Mouse (Mus musculus): ENCODE measurements around the gene Plin3. TPM values are rescaled to one million over a fixed set of nuclear protein-coding genes. Genes with fewer than 3 reads are reported as not detected.

Plin3 gene
- polyA plus RNA-seq (2021), result 82.5 TPM

- CTCF ChIA-PET, result interaction anchor here (1.1 to 4.3 kb wide), 3 partner anchors 14 to 57 kb away, joined by 4 to 18 read pairs (median 5); no protein-coding TSS in a partner anchor
- no peaks in the 10 kb centered on the region for H3K27me3 ChIP-seq
- DNase-seq (ENCODE audit: low read depth, low spot score) (no peak), ATAC-seq (no peak)
- in situ Hi-C loops (cut with MboI; ENCODE audit: low pct_unique_long_range_greater_than_20kb), result no loop called here
- no peak for TF ChIP-seq CTCF (IDR thresholded peaks at IDR 0.05)
- POLR2A ChIA-PET, result interaction anchor here (1.7 kb wide), 1 partner anchor 10 kb away, joined by 6 read pairs; the partner anchor contains the start of gene Uhrf1
Observed at GRCm38 (mm10) chr17:56292531-56293222, at the start of gene Plin3. Gene Plin3 (minus strand): TSS chr17:56292873.

- POLR2A ChIA-PET, result no interaction called here
- in situ Hi-C loops (cut with MboI; ENCODE audit: low pct_unique_long_range_greater_than_20kb), result no loop called here
- DNase-seq (ENCODE audit: low read depth, low spot score) (no peak), ATAC-seq (no peak)
- H3K27me3 ChIP-seq, result no peaks in the 10 kb centered on the region
- CTCF ChIA-PET, result interaction anchor here (2.3 to 4.4 kb wide), 3 partner anchors 10 to 17 kb away, joined by 6 to 30 read pairs (median 14); no protein-coding TSS in a partner anchor
- TF ChIP-seq CTCF (IDR thresholded peaks at IDR 0.05), result no peak
Observed at GRCm38 (mm10) chr17:56340717-56341116, 48.0 kb upstream of the Plin3 start.

GRCm38 (mm10) chr17:56338909-56339308 lies 46.2 kb upstream of the Plin3 start:
- POLR2A ChIA-PET, result no interaction called here
- no peaks in the 10 kb centered on the region for H3K27me3 ChIP-seq

GRCm38 (mm10) chr17:56337791-56338190 lies 45.1 kb upstream of the Plin3 start:
- ATAC-seq (no peak), DNase-seq (ENCODE audit: low read depth, low spot score) (no peak)
- H3K27me3 ChIP-seq, result no peaks in the 10 kb centered on the region
- ChIA-PET CTCF (interaction anchor here (1.1 to 4.2 kb wide), 3 partner anchors 9 to 47 kb away, joined by 3 to 14 read pairs (median 3); no protein-coding TSS in a partner anchor), POLR2A (no interaction called here)
- no peak for TF ChIP-seq CTCF (IDR thresholded peaks at IDR 0.05)
- in situ Hi-C loops (cut with MboI; ENCODE audit: low pct_unique_long_range_greater_than_20kb), result no loop called here

More at GRCm38 (mm10) chr17:56338909-56339308, 46.2 kb upstream of the Plin3 start:
- no peak for TF ChIP-seq CTCF (IDR thresholded peaks at IDR 0.05)
- CTCF ChIA-PET, result interaction anchor here (1.0 to 4.4 kb wide), 7 partner anchors 8 to 122 kb away, joined by 3 to 30 read pairs (median 4); no protein-coding TSS in a partner anchor
- in situ Hi-C loops (cut with MboI; ENCODE audit: low pct_unique_long_range_greater_than_20kb), result no loop called here
- no peak for ATAC-seq
- DNase-seq (ENCODE audit: low read depth, low spot score), result no peak

GRCm38 (mm10) chr17:56337190-56337589 lies 44.5 kb upstream of the Plin3 start:
- in situ Hi-C loops (cut with MboI; ENCODE audit: low pct_unique_long_range_greater_than_20kb), result no loop called here
- POLR2A ChIA-PET, result interaction anchor here (0.7 kb wide), 1 partner anchor 131 kb away, joined by 4 read pairs; no protein-coding TSS in a partner anchor
- no peak for DNase-seq (ENCODE audit: low read depth, low spot score)
- CTCF ChIA-PET, result interaction anchor here (1.1 kb wide), 1 partner anchor 46 kb away, joined by 3 read pairs; no protein-coding TSS in a partner anchor
- ATAC-seq, result no peak
- TF ChIP-seq CTCF (IDR thresholded peaks at IDR 0.05), result peak; percentile 79
- no peaks in the 10 kb centered on the region for H3K27me3 ChIP-seq

- no peaks in the 10 kb centered on the region for H3K27me3 ChIP-seq
- DNase-seq (ENCODE audit: low read depth, low spot score) (no peak), ATAC-seq (no peak)
- no peak for TF ChIP-seq CTCF (IDR thresholded peaks at IDR 0.05)
- in situ Hi-C loops (cut with MboI; ENCODE audit: low pct_unique_long_range_greater_than_20kb), result no loop called here
- CTCF ChIA-PET, result interaction anchor here (0.6 to 4.5 kb wide), 6 partner anchors 10 to 42 kb away, joined by 3 to 30 read pairs (median 6); no protein-coding TSS in a partner anchor
- POLR2A ChIA-PET, result interaction anchor here (0.8 kb wide), 1 partner anchor 18 kb away, joined by 3 read pairs; no protein-coding TSS in a partner anchor
Observed at GRCm38 (mm10) chr17:56332987-56333386, 40.3 kb upstream of the Plin3 start.

GRCm38 (mm10) chr17:56331256-56331655 lies 38.6 kb upstream of the Plin3 start:
- ATAC-seq, result peak; percentile 50
- DNase-seq (ENCODE audit: low read depth, low spot score), result no peak
- ChIA-PET POLR2A (no interaction called here), CTCF (interaction anchor here (0.9 to 2.4 kb wide), 7 partner anchors 8 to 39 kb away, joined by 3 to 11 read pairs (median 4); no protein-coding TSS in a partner anchor)
- TF ChIP-seq CTCF (IDR thresholded peaks at IDR 0.05), result no peak
- H3K27me3 ChIP-seq, result no peaks in the 10 kb centered on the region
- in situ Hi-C loops (cut with MboI; ENCODE audit: low pct_unique_long_range_greater_than_20kb), result no loop called here

- no peaks in the 10 kb centered on the region for H3K27me3 ChIP-seq
- no peak for ATAC-seq
- ChIA-PET POLR2A (no interaction called here), CTCF (interaction anchor here (1.1 to 2.4 kb wide), 6 partner anchors 9 to 39 kb away, joined by 3 to 11 read pairs (median 5); no protein-coding TSS in a partner anchor)
- in situ Hi-C loops (cut with MboI; ENCODE audit: low pct_unique_long_range_greater_than_20kb), result no loop called here
- no peak for DNase-seq (ENCODE audit: low read depth, low spot score)
- TF ChIP-seq CTCF (IDR thresholded peaks at IDR 0.05), result no peak
Observed at GRCm38 (mm10) chr17:56330345-56330744, 37.7 kb upstream of the Plin3 start.

- TF ChIP-seq CTCF (IDR thresholded peaks at IDR 0.05), result no peak
- no peaks in the 10 kb centered on the region for H3K27me3 ChIP-seq
- ATAC-seq (no peak), DNase-seq (ENCODE audit: low read depth, low spot score) (no peak)
- in situ Hi-C loops (cut with MboI; ENCODE audit: low pct_unique_long_range_greater_than_20kb), result no loop called here
- ChIA-PET POLR2A (no interaction called here), CTCF (interaction anchor here (1.1 to 2.4 kb wide), 3 partner anchors 10 to 38 kb away, joined by 4 to 11 read pairs (median 6); no protein-coding TSS in a partner anchor)
Observed at GRCm38 (mm10) chr17:56329267-56329666, 36.6 kb upstream of the Plin3 start.

- in situ Hi-C loops (cut with MboI; ENCODE audit: low pct_unique_long_range_greater_than_20kb), result no loop called here
- TF ChIP-seq CTCF (IDR thresholded peaks at IDR 0.05), result no peak
- ATAC-seq, result peak; percentile 3
- ChIA-PET POLR2A (interaction anchor here (0.6 to 2.1 kb wide), 4 partner anchors 8 to 141 kb away, joined by 3 to 7 read pairs (median 4); no protein-coding TSS in a partner anchor), CTCF (interaction anchor here (0.9 to 1.3 kb wide), 3 partner anchors 13 to 226 kb away, joined by 3 read pairs; no protein-coding TSS in a partner anchor)
- DNase-seq (ENCODE audit: low read depth, low spot score), result no peak
- H3K27me3 ChIP-seq, result no peaks in the 10 kb centered on the region
Observed at GRCm38 (mm10) chr17:56326153-56327147, 33.8 kb upstream of the Plin3 start.
